Mouse (Mus musculus): ENCODE data around the gene Gpn2. TPM values are rescaled to one million over a fixed set of nuclear protein-coding genes. Genes with fewer than 3 reads are reported as not detected.

Gene Gpn2
- polyA plus RNA-seq, 1 experiment from 2014 or later = 22.1 TPM

DNA sequence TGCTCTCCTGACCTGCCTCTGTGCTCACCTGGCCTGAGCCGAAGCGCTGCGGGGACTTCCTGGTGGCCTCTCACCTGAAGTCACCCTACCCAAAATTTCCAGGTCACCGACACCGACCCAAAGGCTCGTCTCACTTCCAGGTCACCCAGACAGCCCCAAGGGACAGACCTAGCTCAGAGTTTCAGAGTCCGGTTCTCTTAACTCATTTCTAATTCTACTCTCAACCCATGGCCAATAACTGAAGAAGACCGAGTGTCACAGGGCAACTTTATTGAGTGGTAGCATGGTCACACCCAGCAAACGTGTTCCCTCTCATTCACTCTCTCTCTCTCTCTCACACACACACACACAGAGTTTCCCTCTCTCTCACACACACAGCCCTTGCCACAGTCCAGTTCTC is 16.1 kb downstream of the Gpn2 start:
- 0 out of 2 replicates have a peak overlapping the region, but pooled peaks have one; percentile 56 for H3K27ac ChIP-seq
- H3K27me3 ChIP-seq (ENCODE audit: insufficient read depth, poor library complexity, severe bottlenecking) = peaks cover 58% of the 10 kb centered on the region
- H3K36me3 ChIP-seq = peaks cover 11% of the 10 kb centered on the region
- peaks cover 20% of the 10 kb centered on the region for H3K4me1 ChIP-seq
- peak overlapping the region; percentile 70 for H3K4me3 ChIP-seq
- DNase-seq (ENCODE audit: low spot score) = no peak
- 12% methylated on average over 9 of the region's 9 CpGs for WGBS
- H3K9me3 ChIP-seq = no peaks in the 10 kb centered on the region

DNA sequence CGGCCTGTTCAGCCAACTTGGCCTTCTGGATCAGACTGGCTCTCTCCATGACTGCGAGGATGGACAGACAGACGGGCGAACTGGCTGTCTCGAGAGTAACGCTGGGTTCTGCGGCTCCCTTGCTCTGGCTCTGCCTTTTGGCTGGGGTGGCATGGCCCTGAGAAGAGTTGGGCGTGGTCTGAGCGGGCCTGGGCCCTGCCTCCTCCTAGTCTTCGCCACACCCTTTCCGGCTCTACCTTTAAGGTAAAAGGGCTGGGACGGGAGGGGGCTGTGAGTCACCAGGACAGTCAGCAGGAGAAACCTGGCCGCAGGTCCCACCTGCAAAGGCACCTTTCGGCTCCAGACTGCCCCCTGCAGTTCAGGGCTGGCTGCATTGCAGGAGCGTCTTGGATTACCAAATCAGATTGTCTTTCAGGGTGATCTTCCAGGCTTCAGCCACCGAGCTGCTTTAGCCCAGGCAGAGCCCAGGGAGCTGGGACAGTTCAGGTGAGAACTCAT is 17.6 kb downstream of the Gpn2 start, which contains the start of gene Sfn:
Gene Sfn (minus strand): TSS at position 448 of the 498 bp plus-strand sequence.
- Histone ChIP-seq H3K27ac (no peak within 1 kb of the TSS), H3K36me3 (peaks cover 24% of the 10 kb centered on the region), H3K4me3 (peak within 1 kb of the TSS; percentile 45), H3K4me1 (peaks cover 22% of the 10 kb centered on the region), H3K9me3 (no peaks in the 10 kb centered on the region), H3K27me3 (ENCODE audit: insufficient read depth, poor library complexity, severe bottlenecking) (peaks cover 58% of the 10 kb centered on the region)
- DNase-seq (ENCODE audit: low spot score) = no peak
- WGBS = under 1% methylated on average over 16 of the region's 16 CpGs

DNA sequence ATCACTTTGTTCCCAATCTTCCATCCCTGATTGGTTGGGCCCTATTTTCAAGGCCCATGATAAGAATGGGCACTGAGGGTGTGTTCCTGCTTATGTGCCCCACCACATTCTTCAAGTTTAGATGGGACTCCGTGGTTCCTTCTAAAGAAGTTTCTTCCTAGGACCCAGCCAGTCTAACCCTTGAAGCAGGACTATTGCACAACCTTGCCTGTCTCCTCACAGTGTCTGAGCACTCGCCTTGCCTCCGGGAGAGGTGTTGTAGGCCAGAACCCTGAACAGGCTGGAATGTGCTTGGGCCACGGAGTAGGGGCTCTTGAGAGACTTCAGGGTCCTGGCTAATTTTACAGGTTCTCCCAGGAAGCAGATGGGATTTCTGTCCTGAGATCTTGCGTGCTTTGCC is 18.9 kb downstream of the Gpn2 start:
- Histone ChIP-seq H3K4me1 (peaks cover 22% of the 10 kb centered on the region), H3K4me3 (no peak overlapping the region), H3K9me3 (no peaks in the 10 kb centered on the region), H3K36me3 (peaks cover 34% of the 10 kb centered on the region), H3K27ac (no peak overlapping the region), H3K27me3 (ENCODE audit: insufficient read depth, poor library complexity, severe bottlenecking) (peaks cover 54% of the 10 kb centered on the region)
- DNase-seq (ENCODE audit: low spot score) = no peak
- 81% methylated on average over 5 of the region's 5 CpGs for WGBS

DNA sequence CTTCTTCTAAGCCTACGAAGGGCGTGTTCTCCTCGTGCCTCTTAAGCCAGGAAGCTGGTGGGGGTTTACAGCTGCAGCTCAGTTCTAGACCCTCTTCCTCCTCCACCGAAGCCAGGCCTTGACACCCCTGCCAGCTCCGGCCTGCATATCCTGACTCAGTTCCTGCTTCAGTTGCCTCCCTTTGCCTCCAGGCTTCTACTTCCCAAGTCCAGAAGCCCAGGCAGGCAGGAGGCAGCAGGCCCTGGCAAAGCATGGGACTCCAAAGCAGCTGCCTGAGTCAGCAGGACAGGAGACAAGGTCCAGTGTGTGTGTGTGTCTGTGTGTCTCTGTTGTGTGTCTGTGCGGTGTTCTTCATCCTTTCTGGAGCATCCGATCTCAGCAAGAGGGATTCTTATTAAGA is 20.0 kb downstream of the Gpn2 start:
- H3K4me3 ChIP-seq = no peak overlapping the region
- peaks cover 20% of the 10 kb centered on the region for H3K4me1 ChIP-seq
- H3K9me3 ChIP-seq = no peaks in the 10 kb centered on the region
- 80% methylated on average over 7 of the region's 7 CpGs for WGBS
- peaks cover 43% of the 10 kb centered on the region for H3K27me3 ChIP-seq (ENCODE audit: insufficient read depth, poor library complexity, severe bottlenecking)
- peaks cover 41% of the 10 kb centered on the region for H3K36me3 ChIP-seq
- no peak overlapping the region for H3K27ac ChIP-seq
- no peak for DNase-seq (ENCODE audit: low spot score)

DNA sequence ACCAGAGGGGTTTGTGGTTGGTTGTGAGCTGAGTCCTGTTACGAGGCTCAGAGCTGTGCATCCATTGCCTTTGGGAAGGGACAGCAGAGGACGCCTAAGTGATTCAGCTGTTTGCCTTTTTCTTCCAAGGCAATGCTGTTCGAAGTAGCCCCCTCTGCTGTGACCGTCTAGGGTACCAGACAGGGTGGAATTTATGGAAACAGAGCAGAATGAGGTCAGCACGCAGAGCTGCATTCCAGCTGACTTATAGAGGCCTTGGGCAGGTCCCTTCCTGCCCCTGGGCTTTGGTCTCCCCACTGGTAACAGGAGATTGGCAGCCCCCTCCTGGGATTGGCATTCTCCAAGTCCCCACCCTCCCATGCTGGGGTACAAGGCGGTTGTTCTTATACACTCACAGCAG is 20.7 kb downstream of the Gpn2 start:
- DNase-seq (ENCODE audit: low spot score) = no peak
- H3K27ac ChIP-seq = no peak overlapping the region
- H3K27me3 ChIP-seq (ENCODE audit: insufficient read depth, poor library complexity, severe bottlenecking) = peaks cover 38% of the 10 kb centered on the region
- H3K4me3 ChIP-seq = no peak overlapping the region
- H3K4me1 ChIP-seq = peaks cover 22% of the 10 kb centered on the region
- peaks cover 41% of the 10 kb centered on the region for H3K36me3 ChIP-seq
- no peaks in the 10 kb centered on the region for H3K9me3 ChIP-seq
- 60% methylated on average over 6 of the region's 6 CpGs for WGBS

DNA sequence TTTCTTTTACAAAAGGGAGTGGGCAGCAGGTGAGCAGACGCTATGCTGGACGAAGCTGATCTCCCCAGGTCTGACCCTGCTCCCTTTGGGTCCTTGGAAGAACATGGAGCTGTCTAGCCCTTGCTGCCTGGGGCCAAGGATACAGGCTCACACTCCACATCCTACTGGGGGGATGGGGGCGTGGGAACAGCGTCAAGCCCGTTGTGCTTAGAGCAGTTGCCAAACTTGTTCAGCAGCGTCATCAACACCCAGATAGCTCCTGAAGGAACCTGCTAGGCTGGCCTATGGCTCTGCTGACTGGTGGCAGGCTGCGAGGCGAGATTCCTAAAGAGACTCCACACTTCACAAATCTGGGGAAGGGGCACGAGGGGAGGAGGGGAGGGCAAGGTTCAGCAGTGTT is 21.2 kb downstream of the Gpn2 start:
- H3K27ac ChIP-seq = no peak overlapping the region

DNA sequence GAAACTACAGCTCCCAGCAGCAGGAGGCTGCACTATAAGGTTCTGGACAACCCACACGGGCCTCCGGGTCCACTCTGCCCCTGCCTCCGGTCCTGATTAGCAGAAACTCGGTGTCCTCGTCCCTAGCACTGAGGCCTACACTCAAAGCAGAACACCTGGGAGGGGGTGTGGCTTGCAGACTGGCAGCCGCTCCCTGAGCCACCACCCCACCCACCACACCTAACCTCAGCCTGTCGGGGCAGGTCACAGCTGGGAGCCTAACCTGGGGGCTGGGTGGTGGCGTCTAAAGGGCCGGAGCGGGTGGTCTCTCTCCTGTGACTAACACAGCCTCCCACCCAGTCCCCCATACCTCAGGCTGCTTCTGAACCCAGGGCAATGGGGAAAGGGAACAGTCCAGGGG is 23.1 kb downstream of the Gpn2 start:
- no peak for DNase-seq (ENCODE audit: low spot score)
- H3K36me3 ChIP-seq = peaks cover 54% of the 10 kb centered on the region
- 71% methylated on average over 10 of the region's 10 CpGs for WGBS
- no peak overlapping the region for H3K27ac ChIP-seq
- no peak overlapping the region for H3K4me3 ChIP-seq
- H3K9me3 ChIP-seq = 0 out of 2 replicates have a peak, but pooled peaks cover 3% of the 10 kb centered on the region
- H3K4me1 ChIP-seq = peaks cover 16% of the 10 kb centered on the region; the same call in 1 of the 2 replicates
- H3K27me3 ChIP-seq (ENCODE audit: insufficient read depth, poor library complexity, severe bottlenecking) = peaks cover 15% of the 10 kb centered on the region

More for the DNA sequence above, 21.2 kb downstream of the Gpn2 start:
- Histone ChIP-seq H3K27me3 (ENCODE audit: insufficient read depth, poor library complexity, severe bottlenecking) (peaks cover 33% of the 10 kb centered on the region), H3K4me1 (peaks cover 23% of the 10 kb centered on the region), H3K9me3 (no peaks in the 10 kb centered on the region), H3K4me3 (no peak overlapping the region), H3K36me3 (peaks cover 41% of the 10 kb centered on the region)
- WGBS = 47% methylated on average over 9 of the region's 9 CpGs
- DNase-seq (ENCODE audit: low spot score) = no peak

DNA sequence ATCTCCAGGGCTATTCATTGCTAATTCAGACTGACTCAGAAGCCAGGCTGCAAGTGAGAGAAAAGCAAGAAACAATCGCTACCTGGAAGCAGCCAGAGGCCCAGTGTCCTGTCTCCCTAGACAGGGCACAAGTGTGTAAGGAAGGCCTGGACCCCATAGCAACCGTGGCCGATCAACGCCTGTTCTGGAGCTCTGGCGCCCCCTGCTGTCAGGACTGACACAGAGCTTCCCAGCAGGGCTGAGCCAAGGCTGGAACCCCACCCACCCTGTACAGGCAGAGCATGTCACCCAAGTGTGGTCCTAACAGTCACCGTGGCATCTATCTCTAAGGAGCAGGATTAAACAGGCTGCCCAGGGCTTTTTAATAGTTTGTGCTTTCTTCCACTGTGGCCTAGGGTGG is 25.6 kb downstream of the Gpn2 start:
- 24% methylated on average over 6 of the region's 6 CpGs for WGBS
- peaks cover 16% of the 10 kb centered on the region for H3K4me1 ChIP-seq
- no peak overlapping the region for H3K4me3 ChIP-seq
- no peak overlapping the region for H3K27ac ChIP-seq
- H3K27me3 ChIP-seq (ENCODE audit: insufficient read depth, poor library complexity, severe bottlenecking) = no peaks in the 10 kb centered on the region
- 0 out of 2 replicates have a peak, but pooled peaks cover 3% of the 10 kb centered on the region for H3K9me3 ChIP-seq
- H3K36me3 ChIP-seq = peaks cover 71% of the 10 kb centered on the region
- DNase-seq (ENCODE audit: low spot score) = peak; percentile 91

DNA sequence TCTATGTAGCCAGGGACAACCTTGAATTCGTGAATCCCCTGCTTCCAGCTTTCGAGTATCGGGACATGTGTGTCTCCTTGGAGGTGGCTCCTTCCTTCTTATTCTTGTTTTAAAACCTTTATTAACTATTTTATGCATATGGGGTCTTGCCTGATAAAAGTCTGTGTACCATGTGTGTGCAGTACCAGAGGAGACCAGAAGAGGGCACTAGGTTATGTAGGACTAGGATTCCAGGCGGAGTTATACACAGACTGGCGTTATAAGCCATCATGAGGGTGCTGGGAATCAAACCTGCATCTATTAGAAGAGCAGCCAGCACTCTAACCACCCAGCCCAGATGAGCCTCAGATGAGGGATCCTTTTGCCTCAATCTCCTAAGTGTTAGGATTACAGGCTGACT is 27.7 kb downstream of the Gpn2 start:
- Histone ChIP-seq H3K9me3 (0 out of 2 replicates have a peak, but pooled peaks cover 3% of the 10 kb centered on the region), H3K27ac (no peak overlapping the region), H3K36me3 (peaks cover 65% of the 10 kb centered on the region), H3K27me3 (ENCODE audit: insufficient read depth, poor library complexity, severe bottlenecking) (no peaks in the 10 kb centered on the region), H3K4me1 (peaks cover 21% of the 10 kb centered on the region), H3K4me3 (no peak overlapping the region)
- DNase-seq (ENCODE audit: low spot score) = no peak
- 95% methylated on average over 5 of the region's 5 CpGs for WGBS

DNA sequence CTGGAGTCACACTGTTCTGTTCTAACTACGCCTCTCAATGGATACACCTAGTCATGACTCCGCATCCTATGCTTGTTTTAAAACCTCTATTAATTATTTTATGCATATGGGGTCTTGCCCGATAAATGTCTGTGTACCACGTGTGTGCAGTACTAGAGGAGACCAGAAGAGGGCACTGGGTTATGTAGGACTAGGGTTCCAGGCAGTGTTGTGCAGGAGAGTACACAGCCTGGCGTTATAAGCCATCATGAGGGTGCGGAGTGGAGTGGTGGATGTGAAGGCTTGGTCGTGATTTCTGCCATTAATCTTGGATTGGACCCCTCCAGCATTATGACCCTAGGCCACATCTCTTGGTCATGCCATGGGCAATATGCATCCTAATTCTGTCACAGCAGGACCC is 28.3 kb downstream of the Gpn2 start:
- Histone ChIP-seq H3K27ac (no peak overlapping the region), H3K27me3 (ENCODE audit: insufficient read depth, poor library complexity, severe bottlenecking) (no peaks in the 10 kb centered on the region), H3K9me3 (0 out of 2 replicates have a peak, but pooled peaks cover 3% of the 10 kb centered on the region), H3K36me3 (peaks cover 60% of the 10 kb centered on the region), H3K4me1 (peaks cover 22% of the 10 kb centered on the region), H3K4me3 (no peak overlapping the region)
- DNase-seq (ENCODE audit: low spot score) = no peak
- 93% methylated on average over 7 of the region's 7 CpGs for WGBS

DNA sequence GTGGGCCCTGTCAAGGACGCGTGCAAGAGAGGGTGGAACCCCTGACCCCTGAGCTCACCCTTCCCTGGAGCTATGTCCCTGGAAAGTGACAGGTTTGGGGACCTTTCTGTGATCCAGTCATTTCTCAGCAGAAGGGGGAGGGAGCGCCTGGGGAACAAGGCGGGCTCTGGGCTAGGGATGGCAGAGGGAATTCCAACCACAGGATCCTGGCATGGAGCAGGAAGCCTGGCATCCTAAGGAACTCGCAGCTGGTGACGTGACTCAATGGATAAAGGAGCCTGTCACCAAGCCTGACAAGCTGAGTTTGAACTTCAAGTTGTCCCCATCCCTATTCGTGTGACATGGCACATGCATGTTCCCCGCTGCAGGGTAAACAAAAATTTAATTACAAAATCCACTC is 28.9 kb downstream of the Gpn2 start:
- no peaks in the 10 kb centered on the region for H3K27me3 ChIP-seq (ENCODE audit: insufficient read depth, poor library complexity, severe bottlenecking)
- H3K9me3 ChIP-seq = 0 out of 2 replicates have a peak, but pooled peaks cover 3% of the 10 kb centered on the region
- WGBS = 92% methylated on average over 8 of the region's 8 CpGs
- DNase-seq (ENCODE audit: low spot score) = no peak
- peaks cover 22% of the 10 kb centered on the region for H3K4me1 ChIP-seq
- H3K36me3 ChIP-seq = peaks cover 61% of the 10 kb centered on the region
- no peak overlapping the region for H3K27ac ChIP-seq
- H3K4me3 ChIP-seq = no peak overlapping the region

DNA sequence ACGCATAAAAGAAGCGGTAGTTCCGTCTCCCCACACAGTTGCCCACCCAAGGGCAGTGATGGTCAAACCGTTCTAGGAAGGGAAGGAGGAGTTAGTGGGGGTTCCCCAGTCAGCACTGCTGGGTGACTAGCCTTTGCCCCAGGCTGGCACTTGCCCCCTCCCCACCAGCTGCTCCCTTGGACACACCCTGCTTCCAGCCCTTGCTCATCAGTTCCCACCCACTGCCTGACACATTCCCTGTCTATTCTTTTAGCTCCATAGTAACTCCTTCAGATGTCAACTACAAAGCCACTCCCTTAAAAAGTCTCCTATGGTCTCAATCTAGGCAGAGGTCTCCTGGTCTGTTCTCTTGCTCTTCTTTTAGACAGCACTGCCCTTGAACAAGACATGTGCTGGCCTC is 29.7 kb downstream of the Gpn2 start:
- 87% methylated on average over 4 of the region's 4 CpGs for WGBS
- Histone ChIP-seq H3K4me3 (no peak overlapping the region), H3K27me3 (ENCODE audit: insufficient read depth, poor library complexity, severe bottlenecking) (no peaks in the 10 kb centered on the region), H3K4me1 (peaks cover 22% of the 10 kb centered on the region), H3K27ac (no peak overlapping the region), H3K9me3 (0 out of 2 replicates have a peak, but pooled peaks cover 3% of the 10 kb centered on the region), H3K36me3 (peaks cover 54% of the 10 kb centered on the region)
- DNase-seq (ENCODE audit: low spot score) = no peak

DNA sequence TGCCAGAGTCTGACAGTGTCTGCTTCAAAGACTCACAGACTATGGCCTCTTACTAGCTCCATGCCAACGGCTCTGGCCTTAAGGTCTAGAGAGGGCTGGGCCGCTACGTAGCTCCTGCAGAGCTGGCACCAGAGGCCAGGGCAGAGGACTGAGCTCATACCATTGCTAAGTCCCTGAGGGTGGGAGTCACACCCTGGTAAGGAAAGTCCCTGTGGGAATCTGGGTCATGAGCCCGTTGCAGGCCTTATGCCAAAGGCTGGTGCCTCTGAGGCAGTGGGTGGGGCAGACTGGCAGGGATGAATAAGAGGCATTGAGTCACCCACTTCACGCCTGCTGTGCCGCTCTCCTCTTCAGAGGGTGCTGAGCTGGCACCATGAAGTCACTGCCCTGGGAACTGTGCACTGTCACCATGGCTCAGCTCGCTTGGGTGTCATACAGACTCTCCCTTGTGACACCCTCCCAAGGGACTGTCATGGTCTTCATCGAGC is 30.2 kb downstream of the Gpn2 start:
- Histone ChIP-seq H3K27me3 (ENCODE audit: insufficient read depth, poor library complexity, severe bottlenecking) (no peaks in the 10 kb centered on the region), H3K9me3 (0 out of 2 replicates have a peak, but pooled peaks cover 3% of the 10 kb centered on the region), H3K4me1 (peaks cover 22% of the 10 kb centered on the region), H3K27ac (no peak overlapping the region), H3K36me3 (peaks cover 54% of the 10 kb centered on the region), H3K4me3 (no peak overlapping the region)
- DNase-seq (ENCODE audit: low spot score) = no peak
- 89% methylated on average over 8 of the region's 8 CpGs for WGBS

DNA sequence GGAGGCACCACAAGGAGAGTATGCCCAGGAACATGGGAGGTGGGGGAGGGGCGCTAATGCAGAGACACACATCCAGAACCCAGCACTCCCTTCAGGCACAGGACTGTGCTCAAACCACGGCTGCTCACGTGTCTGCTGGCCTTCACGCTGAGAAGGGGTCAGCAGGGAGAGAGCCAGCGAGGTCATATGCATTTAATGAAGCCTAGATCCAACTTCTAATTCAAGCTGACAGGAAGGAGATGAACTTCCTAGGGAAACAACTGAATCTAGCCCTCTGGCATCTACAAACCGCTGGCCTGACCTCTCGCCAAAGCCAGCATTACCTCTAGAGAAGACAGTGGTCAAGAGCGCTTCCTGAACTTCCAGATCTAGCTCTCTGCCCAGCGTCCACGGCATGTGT is 31.3 kb downstream of the Gpn2 start:
- Histone ChIP-seq H3K4me1 (peaks cover 18% of the 10 kb centered on the region), H3K27me3 (ENCODE audit: insufficient read depth, poor library complexity, severe bottlenecking) (no peaks in the 10 kb centered on the region), H3K27ac (no peak overlapping the region), H3K4me3 (no peak overlapping the region), H3K9me3 (0 out of 2 replicates have a peak, but pooled peaks cover 3% of the 10 kb centered on the region), H3K36me3 (peaks cover 55% of the 10 kb centered on the region)
- DNase-seq (ENCODE audit: low spot score) = no peak
- 76% methylated on average over 10 of the region's 10 CpGs for WGBS
